Mouse (Mus musculus): ENCODE measurements around the gene Pim3. TPM values are rescaled to one million over a fixed set of nuclear protein-coding genes. Genes with fewer than 3 reads are reported as not detected.

Pim3 gene
- polyA plus RNA-seq, 1 experiment from 2014 or later = 48.7 TPM

DNA sequence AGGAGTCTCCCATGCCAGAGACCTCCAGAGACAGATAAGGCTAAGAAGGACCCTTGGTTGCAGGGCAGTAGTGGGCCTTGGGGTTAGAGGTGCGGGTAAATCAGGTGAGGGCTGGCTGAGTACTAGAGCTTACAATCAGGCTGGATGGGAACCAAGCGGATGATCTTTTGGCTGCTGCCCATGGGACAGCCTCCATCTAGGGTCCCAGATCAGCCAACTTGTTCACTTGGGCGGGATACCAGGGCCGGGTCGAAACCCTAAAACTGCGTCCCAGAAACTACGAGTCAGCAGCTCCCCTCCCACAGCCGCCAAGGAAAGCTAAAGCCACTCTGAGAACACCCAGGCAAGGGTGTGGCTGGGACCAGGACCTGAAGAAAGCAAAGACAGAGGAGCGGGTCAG, 8.9 kb upstream of the Pim3 start:
- H3K4me1 ChIP-seq = peaks cover 36% of the 10 kb centered on the region
- no peaks in the 10 kb centered on the region for H3K9me3 ChIP-seq
- no peak overlapping the region for H3K4me3 ChIP-seq
- no peak overlapping the region for H3K4me2 ChIP-seq
- H3K27ac ChIP-seq = no peak overlapping the region
- H3K9ac ChIP-seq = no peak overlapping the region
- no peaks in the 10 kb centered on the region for H3K36me3 ChIP-seq
- no peaks in the 10 kb centered on the region for H3K27me3 ChIP-seq
- no peak for ATAC-seq (ENCODE audit: insufficient number of reproducible peaks, insufficient read depth, low FRiP score, low TSS enrichment, low read depth)
- 86% methylated on average over 9 of the region's 9 CpGs for WGBS

DNA sequence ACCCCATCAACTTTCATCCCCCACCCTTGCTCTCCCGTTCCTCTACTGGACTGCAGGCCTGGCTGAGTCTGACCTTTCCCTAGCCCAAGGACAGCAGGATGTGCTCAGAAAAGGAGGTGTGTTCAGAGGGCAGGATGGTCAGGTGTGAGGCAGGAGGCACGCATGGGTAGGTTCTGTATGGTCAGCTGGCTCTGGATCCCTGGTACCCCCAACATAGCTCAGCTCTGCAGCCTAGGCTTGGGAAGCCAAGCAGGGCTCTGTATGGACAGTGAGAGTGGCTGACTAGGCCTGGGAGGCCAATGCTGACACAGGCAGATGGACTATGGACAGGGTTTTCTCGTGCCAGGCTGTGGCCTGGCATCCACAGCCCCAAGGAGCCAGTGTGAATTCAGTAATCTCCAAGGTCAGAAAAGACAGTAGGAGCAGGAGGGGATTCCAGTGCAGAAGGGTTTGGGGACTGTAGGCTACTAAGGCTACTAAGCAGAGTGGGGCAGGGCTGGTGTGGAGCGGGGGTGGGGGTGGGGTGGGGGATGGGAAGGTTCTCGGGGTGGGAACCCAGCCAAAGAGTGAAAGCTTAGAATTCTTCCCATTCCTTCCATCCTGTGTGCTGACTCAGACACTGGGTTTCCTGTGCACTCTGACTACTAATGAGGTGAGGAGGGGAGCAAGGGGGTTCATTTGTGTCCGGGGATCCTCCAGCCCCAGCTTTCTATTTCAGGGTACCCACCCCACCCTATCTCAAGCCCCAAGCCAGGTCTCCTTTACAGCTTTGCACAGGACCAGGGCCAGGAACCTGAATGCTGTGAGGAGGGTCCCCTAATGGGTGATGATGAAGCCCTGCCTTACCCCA, 7.6 kb upstream of the Pim3 start:
- H3K9ac ChIP-seq = no peak overlapping the region
- H3K9me3 ChIP-seq = no peaks in the 10 kb centered on the region
- peaks cover 36% of the 10 kb centered on the region for H3K4me1 ChIP-seq
- no peaks in the 10 kb centered on the region for H3K27me3 ChIP-seq
- no peak overlapping the region for H3K4me3 ChIP-seq
- no peak overlapping the region for H3K4me2 ChIP-seq
- no peak for ATAC-seq (ENCODE audit: insufficient number of reproducible peaks, insufficient read depth, low FRiP score, low TSS enrichment, low read depth)
- H3K27ac ChIP-seq = 0 out of 2 replicates have a peak overlapping the region, but pooled peaks have one; percentile 16
- no peaks in the 10 kb centered on the region for H3K36me3 ChIP-seq
- WGBS = 53% methylated on average over 6 of the region's 6 CpGs

DNA sequence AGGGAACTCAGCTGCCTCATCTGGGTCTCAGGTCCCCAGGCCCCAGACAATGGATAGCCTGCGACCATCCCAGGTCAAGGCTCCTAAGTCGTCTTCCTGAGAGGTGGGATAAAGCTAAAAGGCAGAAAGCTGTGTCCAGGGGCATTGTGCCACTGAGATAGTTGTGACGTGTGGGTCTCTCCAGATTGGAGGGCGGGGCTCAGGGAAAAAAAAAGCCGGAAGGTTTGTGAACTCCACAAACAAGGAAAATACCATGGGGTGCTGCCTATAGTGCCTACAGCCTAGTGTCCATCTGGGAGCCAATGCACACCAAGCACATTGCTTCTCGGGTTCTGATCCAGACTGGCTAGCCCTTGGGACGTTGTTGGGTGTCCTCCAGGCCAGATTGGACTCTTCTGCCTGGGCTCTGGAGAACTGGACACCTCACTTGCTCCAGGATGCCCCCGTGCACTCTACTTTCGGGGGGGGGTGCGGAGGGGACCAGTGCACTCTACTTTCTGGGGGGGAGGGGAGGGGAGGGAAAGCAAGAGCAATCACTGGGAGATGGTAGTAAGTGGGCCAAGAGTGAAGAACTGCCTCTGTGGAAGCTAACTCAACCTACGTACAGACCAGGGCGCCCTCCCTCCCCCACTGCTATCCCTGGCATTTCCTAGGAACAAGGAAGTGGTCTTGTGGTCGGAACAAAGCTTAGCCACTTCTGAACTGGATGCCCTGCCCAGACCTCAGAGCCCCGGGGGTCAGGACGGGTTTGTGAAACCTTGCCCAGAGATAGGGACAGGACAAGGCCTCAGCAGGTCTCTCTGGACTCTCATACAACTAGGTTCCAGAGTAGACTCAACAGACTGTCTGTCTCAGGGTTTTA, 6.8 kb upstream of the Pim3 start:
- no peak for ATAC-seq (ENCODE audit: insufficient number of reproducible peaks, insufficient read depth, low FRiP score, low TSS enrichment, low read depth)
- Histone ChIP-seq H3K4me3 (no peak overlapping the region), H3K27me3 (no peaks in the 10 kb centered on the region), H3K4me2 (no peak overlapping the region), H3K36me3 (no peaks in the 10 kb centered on the region), H3K9ac (no peak overlapping the region), H3K4me1 (peaks cover 34% of the 10 kb centered on the region), H3K9me3 (no peaks in the 10 kb centered on the region), H3K27ac (no peak overlapping the region)
- 71% methylated on average over 15 of the region's 15 CpGs for WGBS

DNA sequence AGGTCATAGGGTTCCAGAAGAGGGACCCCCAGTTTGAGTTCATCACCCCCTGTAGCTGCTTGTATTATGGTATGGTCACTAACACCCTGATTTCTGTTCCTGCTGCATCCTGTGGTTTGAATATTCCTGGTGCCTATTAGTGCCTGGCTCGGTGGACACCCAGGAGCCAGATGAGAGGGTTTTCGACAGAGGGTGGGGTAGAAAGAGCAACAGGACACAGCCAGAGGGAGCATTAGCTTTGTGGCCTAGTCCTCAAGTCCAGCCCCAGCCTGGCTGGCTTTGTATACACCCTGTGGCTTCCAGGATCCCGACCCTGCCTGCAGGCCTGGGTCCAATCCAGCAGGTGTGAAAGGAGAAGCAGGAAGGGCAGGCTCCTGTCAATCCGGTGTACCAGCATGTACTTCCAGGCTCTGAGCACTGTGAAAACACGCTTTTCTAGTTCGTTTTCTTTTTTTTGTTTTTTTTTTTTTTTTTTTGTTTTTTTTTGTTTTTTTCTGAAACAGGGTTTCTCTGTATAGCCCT, 6.0 kb upstream of the Pim3 start:
- no peak for ATAC-seq (ENCODE audit: insufficient number of reproducible peaks, insufficient read depth, low FRiP score, low TSS enrichment, low read depth)
- 68% methylated on average over 6 of the region's 6 CpGs for WGBS
- Histone ChIP-seq H3K4me2 (no peak overlapping the region), H3K36me3 (no peaks in the 10 kb centered on the region), H3K9me3 (no peaks in the 10 kb centered on the region), H3K4me3 (no peak overlapping the region), H3K4me1 (peaks cover 26% of the 10 kb centered on the region), H3K27ac (no peak overlapping the region), H3K27me3 (no peaks in the 10 kb centered on the region), H3K9ac (no peak overlapping the region)

DNA sequence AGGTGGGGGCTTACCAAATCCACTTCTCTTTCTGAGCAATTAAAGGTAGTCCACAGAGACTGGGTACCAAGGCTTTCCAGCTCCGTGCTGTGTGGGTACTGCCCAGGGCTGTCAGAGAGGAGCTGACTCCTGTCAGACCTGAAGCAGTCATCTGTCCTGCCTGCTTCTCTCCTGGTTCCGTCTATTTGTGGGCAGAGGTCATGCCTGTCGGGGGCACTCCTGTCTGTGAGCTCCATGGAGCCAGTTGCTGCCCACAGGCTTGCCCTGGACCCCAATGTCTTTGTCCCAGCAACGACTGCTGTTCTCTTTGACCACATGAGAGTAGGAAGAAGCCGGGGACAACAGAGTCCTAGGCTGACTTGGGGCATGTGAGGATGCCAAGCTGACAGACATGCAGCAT, 5.4 kb upstream of the Pim3 start:
- Histone ChIP-seq H3K27me3 (no peaks in the 10 kb centered on the region), H3K4me2 (no peak overlapping the region), H3K9me3 (no peaks in the 10 kb centered on the region), H3K9ac (no peak overlapping the region), H3K36me3 (no peaks in the 10 kb centered on the region), H3K4me1 (peaks cover 26% of the 10 kb centered on the region), H3K27ac (no peak overlapping the region), H3K4me3 (no peak overlapping the region)
- 81% methylated on average over 5 of the region's 5 CpGs for WGBS
- no peak for ATAC-seq (ENCODE audit: insufficient number of reproducible peaks, insufficient read depth, low FRiP score, low TSS enrichment, low read depth)

DNA sequence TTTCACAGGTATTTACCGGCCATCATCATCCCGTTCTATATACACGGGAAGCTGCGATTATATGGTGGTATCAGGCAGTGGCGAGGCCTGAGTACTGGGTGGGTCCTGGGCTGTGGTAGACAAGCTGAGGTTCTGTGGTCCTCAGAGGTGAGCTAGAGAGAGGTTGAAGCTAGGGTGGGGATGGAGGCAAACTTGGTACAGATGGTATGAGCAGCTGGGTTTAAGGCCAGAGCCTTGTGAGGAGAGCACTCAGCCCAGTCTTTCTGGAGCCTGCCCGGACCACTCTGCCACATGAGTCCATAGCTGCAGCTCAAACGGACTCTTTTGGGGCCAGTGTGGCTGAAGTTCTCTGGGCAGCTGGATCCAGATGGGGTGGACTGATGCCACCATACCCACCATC, 4.6 kb upstream of the Pim3 start:
- no peak overlapping the region for H3K9ac ChIP-seq
- no peak overlapping the region for H3K27ac ChIP-seq
- ATAC-seq (ENCODE audit: insufficient number of reproducible peaks, insufficient read depth, low FRiP score, low TSS enrichment, low read depth) = no peak
- no peaks in the 10 kb centered on the region for H3K27me3 ChIP-seq
- H3K4me1 ChIP-seq = peaks cover 27% of the 10 kb centered on the region
- 88% methylated on average over 7 of the region's 7 CpGs for WGBS
- no peaks in the 10 kb centered on the region for H3K9me3 ChIP-seq
- no peaks in the 10 kb centered on the region for H3K36me3 ChIP-seq
- no peak overlapping the region for H3K4me2 ChIP-seq
- H3K4me3 ChIP-seq = no peak overlapping the region

DNA sequence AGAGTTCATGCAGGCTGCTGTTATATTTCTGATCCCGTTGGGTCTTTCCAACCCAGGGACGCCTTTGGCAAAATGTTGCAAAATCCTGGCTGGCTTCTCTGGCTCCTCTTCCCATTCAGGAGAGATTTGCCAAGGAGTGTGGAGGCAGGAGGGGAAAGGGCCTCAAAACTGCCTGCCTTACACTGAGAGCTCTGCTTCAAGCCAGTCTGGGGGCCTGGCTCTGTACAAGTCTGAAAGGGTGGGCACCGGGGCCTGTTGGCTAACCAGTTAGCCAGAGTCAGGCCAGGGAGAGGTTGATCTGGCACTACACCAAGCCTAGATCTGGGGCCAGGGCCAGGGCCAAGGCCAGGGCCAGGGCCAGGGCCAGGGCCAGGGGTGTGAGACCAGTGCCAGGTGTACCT, 3.8 kb upstream of the Pim3 start:
- Histone ChIP-seq H3K27ac (no peak overlapping the region), H3K4me1 (peaks cover 29% of the 10 kb centered on the region), H3K27me3 (no peaks in the 10 kb centered on the region), H3K9ac (no peak overlapping the region), H3K36me3 (no peaks in the 10 kb centered on the region), H3K9me3 (no peaks in the 10 kb centered on the region), H3K4me3 (no peak overlapping the region), H3K4me2 (no peak overlapping the region)
- no peak for ATAC-seq (ENCODE audit: insufficient number of reproducible peaks, insufficient read depth, low FRiP score, low TSS enrichment, low read depth)
- 84% methylated on average over 3 of the region's 3 CpGs for WGBS

DNA sequence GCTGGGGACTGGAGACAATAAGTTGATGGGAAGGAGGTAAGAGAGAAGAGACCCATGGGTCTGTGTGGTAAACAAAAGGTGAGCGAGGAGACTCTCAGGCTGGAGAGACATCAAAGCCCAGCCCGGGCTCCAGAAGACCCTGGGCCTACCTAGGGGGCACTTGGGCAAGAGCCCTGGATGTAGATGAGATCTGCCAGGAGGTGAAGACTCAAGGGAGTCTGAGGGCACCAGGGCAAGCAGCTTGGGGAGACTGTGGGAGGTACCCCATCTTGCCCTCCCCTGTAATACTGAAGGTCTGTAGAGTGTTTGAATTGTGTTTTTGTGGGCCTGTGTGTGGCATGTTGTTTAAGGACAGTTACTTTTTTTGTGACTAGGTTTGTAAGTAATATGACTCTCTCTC, 3.3 kb upstream of the Pim3 start:
- WGBS = 73% methylated on average over 2 of the region's 2 CpGs
- H3K4me2 ChIP-seq = no peak overlapping the region
- peaks cover 31% of the 10 kb centered on the region for H3K4me1 ChIP-seq
- no peak overlapping the region for H3K4me3 ChIP-seq
- H3K36me3 ChIP-seq = no peaks in the 10 kb centered on the region
- H3K9ac ChIP-seq = no peak overlapping the region
- no peaks in the 10 kb centered on the region for H3K27me3 ChIP-seq
- ATAC-seq (ENCODE audit: insufficient number of reproducible peaks, insufficient read depth, low FRiP score, low TSS enrichment, low read depth) = no peak
- no peak overlapping the region for H3K27ac ChIP-seq
- no peaks in the 10 kb centered on the region for H3K9me3 ChIP-seq

DNA sequence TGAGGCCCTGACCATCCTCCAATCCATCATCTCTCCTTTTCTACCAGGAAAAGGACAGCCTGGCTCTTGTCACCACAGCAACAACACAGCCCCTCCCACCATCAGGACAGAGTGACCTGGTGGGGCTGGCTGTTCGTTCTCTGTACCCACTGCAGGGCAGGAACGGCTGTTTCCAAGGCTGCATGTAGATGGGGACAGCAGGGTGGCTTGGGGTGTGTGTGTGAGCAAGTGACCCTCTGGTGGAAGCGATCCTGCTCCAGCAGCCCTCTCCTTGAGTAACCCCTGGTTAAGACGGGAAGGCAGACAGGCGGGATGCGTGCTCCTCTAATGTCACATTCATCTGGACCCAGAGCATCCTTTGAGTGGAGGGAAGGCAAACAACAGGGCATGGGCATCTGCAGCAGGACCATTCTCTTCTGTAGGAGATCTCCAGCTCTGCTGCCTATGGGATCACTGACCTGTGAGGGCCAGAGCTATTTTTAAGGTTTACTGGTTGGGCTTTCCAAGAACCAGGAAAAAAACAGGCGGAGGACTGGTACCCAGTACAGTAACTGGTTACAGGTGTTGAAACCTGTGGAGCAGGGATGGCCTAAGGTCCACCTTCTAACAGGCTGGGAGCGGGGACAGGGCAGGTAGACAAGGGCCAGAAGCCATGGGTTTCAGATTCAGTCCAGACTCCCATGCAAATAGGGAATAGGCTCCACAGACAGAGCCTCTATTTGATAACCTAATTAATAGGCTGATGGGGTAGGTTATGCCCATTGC, 2.6 kb upstream of the Pim3 start:
- H3K4me1 ChIP-seq = peaks cover 32% of the 10 kb centered on the region
- H3K9ac ChIP-seq = no peak overlapping the region
- H3K36me3 ChIP-seq = peaks cover 2% of the 10 kb centered on the region
- no peaks in the 10 kb centered on the region for H3K9me3 ChIP-seq
- ATAC-seq (ENCODE audit: insufficient number of reproducible peaks, insufficient read depth, low FRiP score, low TSS enrichment, low read depth) = no peak
- no peak overlapping the region for H3K4me2 ChIP-seq
- WGBS = 69% methylated on average over 8 of the region's 8 CpGs
- H3K4me3 ChIP-seq = no peak overlapping the region
- H3K27ac ChIP-seq = no peak overlapping the region
- H3K27me3 ChIP-seq = no peaks in the 10 kb centered on the region

DNA sequence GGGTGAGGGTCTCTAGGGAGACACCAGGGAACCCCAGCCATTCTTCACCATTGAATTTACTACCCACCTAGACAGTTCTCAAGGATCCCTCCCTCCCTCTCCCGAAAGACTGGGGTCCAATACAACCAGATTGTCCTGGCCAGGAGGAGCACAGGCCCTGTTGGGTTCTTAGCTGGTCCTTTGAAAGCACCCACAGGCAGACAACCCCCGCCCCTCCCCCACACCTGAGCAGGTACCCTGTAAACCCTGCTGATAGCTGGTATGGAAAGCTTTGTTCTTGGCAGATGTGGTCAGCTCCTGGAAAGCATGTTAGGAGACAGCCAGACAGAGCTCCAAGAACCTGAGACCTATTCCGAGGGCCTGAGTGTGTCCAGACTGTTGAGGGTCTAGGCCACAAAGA, 1.2 kb upstream of the Pim3 start:
- no peak overlapping the region for H3K27ac ChIP-seq
- no peak overlapping the region for H3K9ac ChIP-seq
- H3K27me3 ChIP-seq = no peaks in the 10 kb centered on the region
- H3K4me3 ChIP-seq = no peak overlapping the region
- peaks cover 15% of the 10 kb centered on the region for H3K36me3 ChIP-seq
- peaks cover 29% of the 10 kb centered on the region for H3K4me1 ChIP-seq
- H3K9me3 ChIP-seq = no peaks in the 10 kb centered on the region
- ATAC-seq (ENCODE audit: insufficient number of reproducible peaks, insufficient read depth, low FRiP score, low TSS enrichment, low read depth) = no peak
- no peak overlapping the region for H3K4me2 ChIP-seq
- WGBS = 88% methylated on average over 3 of the region's 3 CpGs

All from embryonic facial prominence, embryonic 13.5 days (tissue).